Mouse (Mus musculus) stomach, embryonic 14.5 days (tissue): ENCODE results near the gene Garnl3. TPM values are rescaled to one million over a fixed set of nuclear protein-coding genes. Genes with fewer than 3 reads are reported as not detected.

ENCODE experiments used
- ATAC-seq: fragments of 200-750 bp; cut with Nextera tagmentation; 2 replicates; pipeline ENCODE4 v1.8.0; 2017; ENCODE audit warnings: low read depth, moderate TSS enrichment; ENCODE audit not compliant: insufficient number of reproducible peaks, insufficient read depth, low FRiP score
- H3K27ac ChIP-seq: fragments of 300-500 bp; sonication (generic); 2 replicates; pipeline ENCODE4 v1.5.1; 2014; ENCODE audit warnings: mild to moderate bottlenecking, low read length, moderate library complexity, mixed read lengths
- H3K27me3 ChIP-seq: fragments of 300-500 bp; sonication (generic); 2 replicates; pipeline ENCODE4 v1.6.1; 2014; ENCODE audit warnings: low read length, control low read depth, mixed read lengths; ENCODE audit not compliant: control insufficient read depth, insufficient read depth
- H3K36me3 ChIP-seq: fragments of 300-500 bp; sonication (generic); 2 replicates; pipeline ENCODE4 v1.6.1; 2014; ENCODE audit warnings: mild to moderate bottlenecking, control low read depth, low read length, moderate library complexity, mixed read lengths; ENCODE audit not compliant: control insufficient read depth, insufficient read depth
- H3K4me1 ChIP-seq: fragments of 300-500 bp; sonication (generic); 2 replicates; pipeline ENCODE4 v1.6.1; 2014; ENCODE audit warnings: low read length, control low read depth, mixed read lengths; ENCODE audit not compliant: control insufficient read depth, insufficient read depth
- H3K4me2 ChIP-seq: fragments of 300-500 bp; sonication (generic); replicated peaks from 2 replicates; pipeline ENCODE4 v1.6.1; 2014; ENCODE audit warnings: low read depth, low read length, control low read depth
- H3K4me3 ChIP-seq: fragments of 300-500 bp; sonication (generic); 2 replicates; pipeline ENCODE4 v1.5.1; 2014; ENCODE audit warnings: low read depth, low read length, control low read depth
- H3K9ac ChIP-seq: fragments of 300-500 bp; sonication (generic); replicated peaks from 2 replicates; pipeline ENCODE4 v1.6.1; 2014; ENCODE audit warnings: low read depth, mild to moderate bottlenecking, control low read depth, low read length, moderate library complexity, mixed read lengths
- H3K9me3 ChIP-seq: fragments of 300-500 bp; sonication (generic); 2 replicates; pipeline ENCODE4 v1.6.1; 2016; ENCODE audit warnings: low read depth, low read length, control low read depth; ENCODE audit not compliant: control insufficient read depth
- WGBS: fragments of 180-500 bp; shearing (Covaris S2); extraction: QIAGEN DNeasy Blood & Tissue Kit; methylation state at CpG from one replicate; pipeline ENCODE4 v1.1.7; 2014; 5-methylcytosine and 5-hydroxymethylcytosine counted together
- polyA plus RNA-seq: library from polyadenylated mRNA; unstranded; fragments of >200 nt; fragmentation: Nextera tagmentation; extraction: Ambion mirVana; gene quantifications from 2 replicates; pipeline ENCODE4 v1.2.1, GENCODE M21; 2014

Garnl3 gene
- polyA plus RNA-seq, 1 experiment from 2014 or later: 22.0 TPM

DNA sequence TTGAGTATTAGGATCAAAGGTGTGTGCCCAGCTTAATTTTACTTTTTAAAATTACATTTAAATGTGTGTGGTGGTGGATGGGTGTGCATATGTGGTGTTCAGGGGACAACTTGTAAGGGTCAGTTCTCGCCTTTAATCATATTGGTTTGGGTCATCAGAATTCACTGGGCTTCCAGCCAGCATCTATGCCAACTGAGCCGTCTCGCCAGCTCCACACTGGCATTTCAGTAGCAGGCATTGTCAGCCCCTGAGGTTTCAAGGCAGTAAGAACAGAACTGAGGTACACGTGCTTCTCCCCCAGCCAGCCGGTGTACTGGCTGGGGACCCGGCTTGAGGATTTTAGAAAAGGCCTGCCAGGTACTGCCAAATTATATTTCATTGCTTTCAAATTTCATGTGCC is 134.4 kb downstream of the Garnl3 start:
- H3K4me2 ChIP-seq: no peak overlapping the region
- 82% methylated on average over 6 of the region's 6 CpGs for WGBS
- no peak overlapping the region for H3K27ac ChIP-seq
- H3K36me3 ChIP-seq: no peaks in the 10 kb centered on the region
- no peaks in the 10 kb centered on the region for H3K27me3 ChIP-seq
- ATAC-seq: no peak
- H3K9ac ChIP-seq: no peak overlapping the region
- no peak overlapping the region for H3K4me3 ChIP-seq
- H3K9me3 ChIP-seq: no peaks in the 10 kb centered on the region
- no peaks in the 10 kb centered on the region for H3K4me1 ChIP-seq

- 66% methylated on average over 6 of the region's 6 CpGs for WGBS
- no peaks in the 10 kb centered on the region for H3K4me1 ChIP-seq
- no peaks in the 10 kb centered on the region for H3K9me3 ChIP-seq
- no peak for ATAC-seq
- no peak overlapping the region for H3K27ac ChIP-seq
- no peaks in the 10 kb centered on the region for H3K27me3 ChIP-seq
- no peak overlapping the region for H3K9ac ChIP-seq
- H3K4me3 ChIP-seq: no peak overlapping the region
- H3K4me2 ChIP-seq: no peak overlapping the region
- H3K36me3 ChIP-seq: no peaks in the 10 kb centered on the region
Measured at GRCm38 (mm10) chr2:32992130-32992529, 139.3 kb downstream of the Garnl3 start.

- no peak overlapping the region for H3K4me2 ChIP-seq
- no peaks in the 10 kb centered on the region for H3K9me3 ChIP-seq
- H3K9ac ChIP-seq: no peak overlapping the region
- ATAC-seq: no peak
- H3K4me1 ChIP-seq: no peaks in the 10 kb centered on the region
- WGBS: 66% methylated on average over 13 of the region's 13 CpGs
- H3K27me3 ChIP-seq: no peaks in the 10 kb centered on the region
- no peak overlapping the region for H3K4me3 ChIP-seq
- no peaks in the 10 kb centered on the region for H3K36me3 ChIP-seq
- H3K27ac ChIP-seq: no peak overlapping the region
Measured at GRCm38 (mm10) chr2:32990167-32990832, 141.2 kb downstream of the Garnl3 start.

DNA sequence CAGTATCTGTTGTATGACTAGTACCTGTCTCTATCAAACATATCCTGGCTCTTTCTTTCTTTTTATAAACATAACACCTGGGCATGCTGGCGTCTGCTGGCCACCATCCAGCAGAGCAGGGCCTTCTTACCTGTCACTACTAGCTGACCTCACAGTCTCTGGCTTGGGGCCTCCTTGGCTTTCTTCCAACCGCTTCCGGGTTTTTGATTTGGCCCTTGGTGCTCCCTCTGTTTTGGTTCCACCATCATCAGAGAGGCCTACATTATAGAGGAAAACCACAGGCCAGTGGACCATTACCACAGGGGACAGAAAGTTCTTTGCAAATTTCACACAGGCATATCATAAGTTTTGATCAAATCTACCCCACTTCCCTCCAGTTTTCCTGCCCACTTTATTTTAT is 142.1 kb downstream of the Garnl3 start:
- Histone ChIP-seq H3K4me2 (no peak overlapping the region), H3K9ac (no peak overlapping the region), H3K4me3 (no peak overlapping the region), H3K27me3 (no peaks in the 10 kb centered on the region), H3K9me3 (no peaks in the 10 kb centered on the region), H3K4me1 (no peaks in the 10 kb centered on the region), H3K36me3 (no peaks in the 10 kb centered on the region), H3K27ac (no peak overlapping the region)
- ATAC-seq: no peak
- 53% methylated on average over 3 of the region's 3 CpGs for whole genome bisulfite sequencing

DNA sequence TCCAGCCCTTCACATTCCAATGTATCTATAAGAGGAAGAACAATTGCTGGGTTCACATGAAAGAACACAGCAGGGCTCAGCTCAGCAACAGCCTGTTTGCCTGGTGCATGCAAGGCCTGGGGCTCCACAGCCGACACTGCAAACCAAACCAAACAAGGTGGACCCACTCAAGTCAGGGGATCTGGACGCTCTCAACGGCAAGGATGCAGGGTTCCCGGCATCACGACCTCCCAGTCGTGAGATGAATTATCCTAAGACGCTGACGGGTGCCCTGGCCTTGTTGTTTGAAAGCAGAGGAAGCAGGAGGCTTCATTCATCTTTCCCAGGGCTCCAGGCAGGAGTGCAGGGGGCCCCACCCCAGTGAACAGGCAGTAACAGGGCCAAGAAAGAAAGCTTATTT is 145.6 kb downstream of the Garnl3 start:
- Histone ChIP-seq H3K27me3 (no peaks in the 10 kb centered on the region), H3K27ac (no peak overlapping the region), H3K9ac (no peak overlapping the region), H3K4me1 (peaks cover 4% of the 10 kb centered on the region; the same call in 1 of the 2 replicates), H3K9me3 (no peaks in the 10 kb centered on the region), H3K4me3 (no peak overlapping the region), H3K4me2 (no peak overlapping the region), H3K36me3 (no peaks in the 10 kb centered on the region)
- ATAC-seq: no peak
- 37% methylated on average over 8 of the region's 8 CpGs for WGBS

DNA sequence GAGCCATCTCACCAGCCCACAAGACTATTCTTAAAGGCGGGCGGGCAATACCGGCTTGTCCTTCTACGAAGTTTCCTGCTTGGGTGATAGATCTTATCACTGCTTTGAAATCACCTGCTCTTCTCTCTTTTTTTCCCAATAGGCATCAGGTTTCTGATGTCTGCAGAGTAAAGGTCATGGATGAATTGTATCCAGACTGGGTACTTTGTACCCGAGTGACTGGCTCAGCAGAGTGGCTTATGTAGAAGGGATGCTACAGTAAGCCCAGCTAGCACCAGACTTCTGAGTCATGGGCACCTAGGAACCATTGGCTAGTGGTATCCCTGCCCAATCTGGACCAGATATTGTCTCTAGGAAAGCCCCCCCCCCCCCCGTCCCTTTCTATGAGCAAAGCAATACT is 147.8 kb downstream of the Garnl3 start:
- Histone ChIP-seq H3K4me1 (peaks cover 4% of the 10 kb centered on the region; the same call in 1 of the 2 replicates), H3K4me3 (no peak overlapping the region), H3K4me2 (no peak overlapping the region), H3K9ac (no peak overlapping the region), H3K27me3 (no peaks in the 10 kb centered on the region), H3K9me3 (no peaks in the 10 kb centered on the region), H3K36me3 (no peaks in the 10 kb centered on the region), H3K27ac (no peak overlapping the region)
- WGBS: 46% methylated on average over 6 of the region's 6 CpGs
- ATAC-seq: no peak

DNA sequence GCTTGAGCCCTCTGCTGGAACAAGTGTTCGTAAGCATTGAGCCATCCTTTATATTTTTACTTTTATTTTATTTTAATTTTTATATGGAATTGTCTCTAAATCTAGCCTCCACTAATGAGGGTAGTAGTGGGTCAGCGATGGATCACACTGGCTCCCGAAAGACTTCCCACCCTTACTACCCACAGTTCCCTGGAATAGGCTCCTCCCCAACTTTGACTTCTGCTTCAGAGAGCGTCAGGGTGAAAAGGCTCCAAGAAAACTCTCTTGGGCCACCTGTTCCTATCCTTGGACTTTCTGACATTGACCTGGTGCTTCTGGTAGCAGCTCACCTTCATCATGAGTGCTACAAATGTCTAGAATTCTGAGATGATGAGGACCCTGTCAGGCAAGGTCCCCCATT is 148.8 kb downstream of the Garnl3 start:
- 4% methylated on average over 4 of the region's 4 CpGs for WGBS
- H3K4me3 ChIP-seq: peak overlapping the region; percentile 71; the same call in 1 of the 2 replicates
- H3K36me3 ChIP-seq: no peaks in the 10 kb centered on the region
- H3K27me3 ChIP-seq: no peaks in the 10 kb centered on the region
- no peaks in the 10 kb centered on the region for H3K9me3 ChIP-seq
- no peak overlapping the region for H3K27ac ChIP-seq
- H3K4me2 ChIP-seq: peak overlapping the region; percentile 97
- peaks cover 4% of the 10 kb centered on the region; the same call in 1 of the 2 replicates for H3K4me1 ChIP-seq
- no peak overlapping the region for H3K9ac ChIP-seq
- ATAC-seq: no peak

DNA sequence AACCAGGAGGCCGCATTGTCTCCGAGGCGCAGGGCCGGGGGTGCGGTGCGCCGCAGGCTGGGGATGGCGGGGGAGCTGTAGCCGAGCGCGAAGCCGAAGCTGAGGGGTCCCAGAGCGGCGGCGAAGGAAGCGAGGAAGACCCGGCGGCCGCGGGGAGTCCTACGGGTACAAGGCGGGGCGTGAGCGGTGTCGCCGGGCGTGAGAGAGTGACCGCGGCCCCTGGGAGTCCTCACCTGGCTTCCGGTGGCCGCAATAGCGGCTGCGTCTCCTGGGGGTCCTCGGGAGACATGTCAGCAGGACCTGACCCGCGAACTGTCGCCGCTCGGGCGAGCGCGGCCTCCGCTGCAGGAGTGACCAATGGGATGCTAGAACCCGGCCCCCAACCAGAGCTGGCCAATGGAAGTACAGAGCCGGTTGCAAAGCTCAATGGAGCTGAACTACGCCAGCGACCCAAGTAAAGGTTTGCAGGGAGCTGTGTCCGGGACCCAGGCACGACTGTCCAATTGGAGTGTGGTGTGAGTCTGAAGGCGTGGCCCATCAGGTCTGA is 149.7 kb downstream of the Garnl3 start, which contains the start of gene Slc2a8:
TSS of gene Slc2a8 (minus strand) at position 359 of the 547 bp plus-strand sequence.
- Histone ChIP-seq H3K9ac (peak within 1 kb of the TSS; percentile 62), H3K4me2 (peak within 1 kb of the TSS; percentile 97), H3K9me3 (no peaks in the 10 kb centered on the region), H3K27me3 (no peaks in the 10 kb centered on the region), H3K4me1 (peaks cover 4% of the 10 kb centered on the region; the same call in 1 of the 2 replicates), H3K4me3 (peak within 1 kb of the TSS; percentile 71), H3K27ac (no peak within 1 kb of the TSS), H3K36me3 (no peaks in the 10 kb centered on the region)
- ATAC-seq: peak; percentile 99
- under 1% methylated on average over 49 of the region's 50 CpGs for WGBS
